Mouse (Mus musculus) MEL-GATA-1-ER (cell line): ENCODE measurements at regions not wholly inside any gene's neighbourhood (a gene's known extent, or its start where the extent isn't known, plus 50 kb on each side); places are given as distances from the start of the nearest gene placed in this dataset.

Experiments used
- DNase-seq: peaks from one replicate; pipeline ENCODE4 v3.0.0-alpha.2; 2012; ENCODE audit warnings: low read depth; ENCODE audit errors: extremely low read depth

DNA sequence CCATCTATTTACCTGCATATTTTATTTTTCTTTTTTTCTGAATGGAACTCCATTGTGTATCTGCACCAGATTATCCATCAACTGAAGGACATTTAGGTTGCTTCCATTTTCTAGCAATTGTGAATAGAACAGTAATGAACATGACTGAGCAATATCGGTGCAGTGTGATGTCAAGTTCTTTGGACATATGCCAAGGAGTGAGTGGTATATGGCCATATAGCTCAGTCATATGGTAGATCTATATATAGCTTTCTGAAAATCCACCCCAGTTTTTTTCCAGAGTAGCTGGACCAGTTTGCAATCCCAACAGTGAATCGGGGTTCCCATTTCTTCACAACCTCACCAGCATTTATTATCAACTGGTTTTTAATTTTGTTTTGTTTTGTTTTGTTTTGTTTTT lies 52.0 kb upstream of the Tent5a start:
- DNase-seq = no peak
